Mouse (Mus musculus): ENCODE results near the gene Lin52. TPM values are rescaled to one million over a fixed set of nuclear protein-coding genes. Genes with fewer than 3 reads are reported as not detected.
A peak's percentile ranks its signal among the peaks of the same experiment; 100 is the strongest.

The Lin52 gene
- polyA plus RNA-seq, 1 experiment from 2014 or later = 36.1 TPM

DNA sequence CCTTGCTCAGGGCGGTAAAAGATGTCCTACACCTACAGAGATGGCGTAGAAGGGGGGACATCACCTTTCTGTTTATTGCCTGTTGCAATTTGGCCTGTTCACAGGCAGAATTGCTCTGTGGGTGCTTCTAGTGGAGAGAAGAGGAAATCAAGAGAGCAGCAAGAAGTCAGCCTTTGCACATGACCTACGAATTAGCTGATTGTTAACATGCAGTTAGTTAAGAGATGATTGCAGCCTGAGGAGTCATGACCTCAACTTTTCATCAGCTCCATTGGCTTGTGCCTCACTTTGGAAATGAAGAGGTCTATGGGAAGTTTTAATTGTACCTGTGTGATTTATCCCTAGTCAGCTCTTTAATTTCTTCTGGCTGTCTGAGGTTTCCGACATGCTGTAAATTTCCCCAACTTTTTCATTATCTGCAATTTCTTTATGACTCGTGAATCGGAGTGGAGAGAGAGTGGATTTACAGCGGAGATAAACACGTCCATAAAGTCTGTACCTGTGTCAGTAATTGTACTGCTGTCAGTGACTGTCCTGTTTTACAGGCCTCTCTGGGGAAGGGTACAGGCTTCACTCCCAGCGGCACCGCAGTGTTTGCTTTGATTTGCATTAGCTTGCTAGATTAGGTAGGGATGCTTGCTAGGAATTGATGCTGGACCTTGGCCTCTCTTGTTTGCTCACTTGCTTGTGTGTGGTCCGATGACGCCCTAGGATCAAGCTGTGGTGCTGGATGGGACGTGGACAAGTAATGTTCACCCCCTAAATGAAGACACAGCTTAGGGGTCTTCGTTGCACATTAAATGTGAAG, 31.8 kb downstream of the Lin52 start:
- H3K9me3 ChIP-seq = no peaks in the 10 kb centered on the region
- no peak overlapping the region for H3K4me3 ChIP-seq
- 92% methylated on average over 14 of the region's 14 CpGs for WGBS
- no peak overlapping the region for H3K4me2 ChIP-seq
- no peak overlapping the region for H3K9ac ChIP-seq
- H3K27me3 ChIP-seq = peaks cover 65% of the 10 kb centered on the region
- H3K27ac ChIP-seq = no peak overlapping the region
- H3K36me3 ChIP-seq = no peaks in the 10 kb centered on the region
- no peak for ATAC-seq (ENCODE audit: low FRiP score)
- peaks cover 9% of the 10 kb centered on the region for H3K4me1 ChIP-seq (replicated peaks)

DNA sequence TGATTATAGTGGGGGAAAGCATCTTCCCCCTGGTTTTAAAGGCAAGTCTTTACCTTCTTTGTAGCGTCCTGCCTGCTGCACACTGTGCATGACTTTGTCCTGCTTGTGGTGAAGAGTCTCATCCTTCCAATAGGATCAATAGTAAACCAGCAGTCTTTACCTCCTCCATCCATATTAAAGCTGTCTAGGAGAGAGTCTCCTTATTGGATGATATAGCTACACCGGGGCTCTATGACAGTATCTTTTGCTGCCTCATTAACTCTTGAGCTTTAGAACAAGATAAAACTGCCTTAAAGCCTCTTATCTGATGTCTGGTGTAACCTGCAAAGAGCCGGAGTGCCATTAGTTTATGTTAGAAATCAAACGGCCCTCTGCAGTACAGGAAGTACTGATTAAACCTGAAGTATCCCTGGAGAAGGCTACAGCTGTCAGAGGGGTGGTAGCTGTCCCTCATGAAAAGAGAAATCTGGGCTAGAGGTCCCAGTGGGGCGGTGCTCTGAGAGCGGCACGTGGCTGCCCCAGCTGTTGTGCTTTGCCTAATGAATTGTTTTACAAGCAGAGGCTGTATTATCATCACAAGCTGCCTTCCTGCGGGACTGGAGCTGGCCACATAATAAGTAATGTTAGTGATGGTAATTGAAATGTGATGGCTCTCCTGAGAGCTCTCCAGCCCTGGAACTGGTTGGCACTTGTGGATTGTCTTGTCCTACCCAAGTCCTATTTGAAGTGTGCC, 36.3 kb downstream of the Lin52 start:
- Histone ChIP-seq H3K4me2 (peak overlapping the region; percentile 27), H3K27ac (peak overlapping the region; percentile 69), H3K9me3 (no peaks in the 10 kb centered on the region), H3K4me1 (replicated peaks) (peaks cover 10% of the 10 kb centered on the region), H3K4me3 (no peak overlapping the region), H3K9ac (no peak overlapping the region), H3K36me3 (no peaks in the 10 kb centered on the region), H3K27me3 (peaks cover 63% of the 10 kb centered on the region)
- WGBS = 18% methylated on average over 8 of the region's 8 CpGs
- ATAC-seq (ENCODE audit: low FRiP score) = peak; percentile 87

- H3K27me3 ChIP-seq = peaks cover 21% of the 10 kb centered on the region
- 95% methylated on average over 1 of the region's 1 CpGs for WGBS
- H3K27ac ChIP-seq = no peak overlapping the region
- no peak for ATAC-seq (ENCODE audit: low FRiP score)
- H3K4me1 ChIP-seq (replicated peaks) = peaks cover 23% of the 10 kb centered on the region
- H3K4me3 ChIP-seq = no peak overlapping the region
- H3K9ac ChIP-seq = no peak overlapping the region
- no peaks in the 10 kb centered on the region for H3K9me3 ChIP-seq
- H3K36me3 ChIP-seq = no peaks in the 10 kb centered on the region
- H3K4me2 ChIP-seq = no peak overlapping the region
Observed at GRCm38 (mm10) chr12:84496795-84497194, 45.6 kb downstream of the Lin52 start.

- Histone ChIP-seq H3K9ac (no peak overlapping the region), H3K27me3 (peaks cover 14% of the 10 kb centered on the region; the same call in 1 of the 2 replicates), H3K4me2 (peak overlapping the region; percentile 11; the same call in 1 of the 2 replicates), H3K9me3 (no peaks in the 10 kb centered on the region), H3K36me3 (no peaks in the 10 kb centered on the region), H3K27ac (peak overlapping the region; percentile 77), H3K4me3 (no peak overlapping the region), H3K4me1 (replicated peaks) (peaks cover 26% of the 10 kb centered on the region)
- WGBS = 38% methylated on average over 8 of the region's 8 CpGs
- peak; percentile 71 for ATAC-seq (ENCODE audit: low FRiP score)
Observed at GRCm38 (mm10) chr12:84500528-84501263, 49.5 kb downstream of the Lin52 start.

- no peaks in the 10 kb centered on the region for H3K36me3 ChIP-seq
- H3K27ac ChIP-seq = peak overlapping the region; percentile 77
- peak; percentile 46; the same call in 1 of the 2 replicates for ATAC-seq (ENCODE audit: low FRiP score)
- H3K4me3 ChIP-seq = no peak overlapping the region
- WGBS = 55% methylated on average over 4 of the region's 4 CpGs
- H3K4me2 ChIP-seq = peak overlapping the region; percentile 11; the same call in 1 of the 2 replicates
- no peak overlapping the region for H3K9ac ChIP-seq
- H3K9me3 ChIP-seq = no peaks in the 10 kb centered on the region
- H3K27me3 ChIP-seq = peaks cover 13% of the 10 kb centered on the region; the same call in 1 of the 2 replicates
- H3K4me1 ChIP-seq (replicated peaks) = peaks cover 26% of the 10 kb centered on the region
Observed at GRCm38 (mm10) chr12:84501278-84501677, 50.1 kb downstream of the Lin52 start.

DNA sequence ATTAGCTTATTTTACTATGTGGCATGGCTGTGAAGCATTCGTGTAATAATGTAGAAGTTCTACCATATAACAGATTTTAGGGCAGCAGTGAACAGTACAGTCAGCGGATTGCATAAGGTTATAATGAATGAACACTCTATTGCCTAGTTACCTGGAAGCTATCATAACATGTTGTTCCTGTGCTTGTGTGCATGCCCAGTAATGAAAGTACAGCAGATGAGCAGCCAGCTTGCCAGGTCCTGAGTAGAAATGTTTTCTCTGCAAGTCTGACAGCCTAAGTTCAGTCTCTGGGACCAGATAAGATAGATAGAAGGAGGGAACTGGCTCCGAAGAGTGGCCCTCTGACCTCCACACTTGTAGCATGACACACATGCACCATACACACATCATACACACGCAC, 55.6 kb downstream of the Lin52 start:
- ATAC-seq (ENCODE audit: low FRiP score) = no peak
- Histone ChIP-seq H3K27me3 (peaks cover 9% of the 10 kb centered on the region; the same call in 1 of the 2 replicates), H3K4me3 (no peak overlapping the region), H3K4me1 (replicated peaks) (peaks cover 6% of the 10 kb centered on the region; the same call in 1 of the 2 replicates), H3K27ac (no peak overlapping the region), H3K36me3 (no peaks in the 10 kb centered on the region), H3K4me2 (no peak overlapping the region), H3K9me3 (no peaks in the 10 kb centered on the region), H3K9ac (no peak overlapping the region)
- WGBS = 93% methylated on average over 4 of the region's 4 CpGs

DNA sequence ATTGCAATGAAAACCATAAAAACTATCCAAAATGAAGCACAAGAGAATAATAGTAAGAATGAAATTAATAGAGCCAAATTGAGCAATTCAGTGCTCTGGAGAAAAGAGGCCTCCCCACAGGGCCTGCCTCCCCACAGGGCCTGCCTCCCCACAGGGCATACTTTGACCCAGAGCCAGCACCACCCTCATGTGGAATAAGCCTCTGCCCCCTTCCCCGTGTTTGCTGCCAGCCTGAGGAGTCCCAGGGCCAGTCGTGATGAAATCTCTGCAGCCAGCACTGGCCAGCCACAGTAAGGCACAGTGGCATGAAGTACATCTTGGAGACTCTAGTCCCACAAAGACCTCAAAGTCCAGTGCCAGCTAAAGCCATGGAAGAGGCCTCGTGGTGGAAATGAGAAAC, 60.8 kb downstream of the Lin52 start:
- no peak overlapping the region for H3K4me3 ChIP-seq
- peaks cover 4% of the 10 kb centered on the region; the same call in 1 of the 2 replicates for H3K27me3 ChIP-seq
- H3K9me3 ChIP-seq = no peaks in the 10 kb centered on the region
- H3K4me1 ChIP-seq (replicated peaks) = no peaks in the 10 kb centered on the region
- no peak for ATAC-seq (ENCODE audit: low FRiP score)
- H3K36me3 ChIP-seq = 0 out of 2 replicates have a peak, but pooled peaks cover 3% of the 10 kb centered on the region
- WGBS = 69% methylated on average over 3 of the region's 3 CpGs
- H3K27ac ChIP-seq = no peak overlapping the region
- H3K9ac ChIP-seq = no peak overlapping the region
- no peak overlapping the region for H3K4me2 ChIP-seq

DNA sequence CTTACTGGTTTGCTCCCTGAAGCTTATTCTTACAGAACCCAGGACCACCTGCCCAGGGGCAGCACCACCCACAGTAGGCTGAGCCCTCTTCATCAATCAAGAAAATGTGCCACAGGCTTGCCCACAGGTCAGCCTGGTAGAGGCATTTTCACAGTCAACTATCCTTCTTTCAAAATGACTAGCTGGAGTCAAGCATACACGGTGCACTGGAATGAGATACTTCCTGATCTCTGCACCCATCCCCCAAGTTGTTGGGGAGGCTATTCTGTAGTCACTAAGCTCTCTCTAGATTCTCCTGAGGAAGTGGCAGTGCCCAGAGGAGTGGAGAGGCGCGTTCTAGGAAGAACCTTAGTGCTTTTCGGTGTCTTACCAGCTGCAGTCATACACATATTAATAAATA, 64.3 kb downstream of the Lin52 start:
- H3K9ac ChIP-seq = no peak overlapping the region
- H3K4me1 ChIP-seq (replicated peaks) = no peaks in the 10 kb centered on the region
- no peaks in the 10 kb centered on the region for H3K9me3 ChIP-seq
- no peak overlapping the region for H3K4me2 ChIP-seq
- ATAC-seq (ENCODE audit: low FRiP score) = no peak
- peaks cover 4% of the 10 kb centered on the region; the same call in 1 of the 2 replicates for H3K27me3 ChIP-seq
- H3K36me3 ChIP-seq = 0 out of 2 replicates have a peak, but pooled peaks cover 3% of the 10 kb centered on the region
- no peak overlapping the region for H3K27ac ChIP-seq
- H3K4me3 ChIP-seq = no peak overlapping the region
- 86% methylated on average over 4 of the region's 4 CpGs for WGBS

GRCm38 (mm10) chr12:84516642-84517041, 65.4 kb downstream of the Lin52 start:
- Histone ChIP-seq H3K4me3 (no peak overlapping the region), H3K4me1 (replicated peaks) (no peaks in the 10 kb centered on the region), H3K9ac (no peak overlapping the region), H3K9me3 (no peaks in the 10 kb centered on the region), H3K4me2 (no peak overlapping the region), H3K36me3 (0 out of 2 replicates have a peak, but pooled peaks cover 3% of the 10 kb centered on the region), H3K27ac (no peak overlapping the region), H3K27me3 (peaks cover 4% of the 10 kb centered on the region; the same call in 1 of the 2 replicates)
- no peak for ATAC-seq (ENCODE audit: low FRiP score)
- 100% methylated on average over 1 of the region's 1 CpGs for WGBS

DNA sequence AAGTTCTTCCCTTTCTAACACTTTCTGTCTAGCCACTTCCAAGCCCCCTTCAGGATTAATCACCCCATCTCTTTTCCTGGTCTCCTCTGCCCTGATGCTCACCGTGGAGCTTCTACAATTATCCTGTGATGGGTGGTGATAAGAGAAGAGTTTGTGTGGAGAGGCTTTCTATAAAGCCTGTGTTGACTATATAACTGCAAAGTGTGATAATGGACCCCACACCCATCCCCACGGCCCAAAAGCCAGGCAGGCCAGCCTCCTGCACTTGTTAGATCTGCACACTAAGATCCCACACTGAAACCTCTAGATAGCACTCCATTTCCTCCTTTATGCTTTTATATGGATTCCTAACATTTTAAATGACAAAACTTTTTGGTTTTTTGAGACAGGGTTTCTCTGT, 66.8 kb downstream of the Lin52 start:
- WGBS = 87% methylated on average over 2 of the region's 2 CpGs
- no peak overlapping the region for H3K27ac ChIP-seq

DNA sequence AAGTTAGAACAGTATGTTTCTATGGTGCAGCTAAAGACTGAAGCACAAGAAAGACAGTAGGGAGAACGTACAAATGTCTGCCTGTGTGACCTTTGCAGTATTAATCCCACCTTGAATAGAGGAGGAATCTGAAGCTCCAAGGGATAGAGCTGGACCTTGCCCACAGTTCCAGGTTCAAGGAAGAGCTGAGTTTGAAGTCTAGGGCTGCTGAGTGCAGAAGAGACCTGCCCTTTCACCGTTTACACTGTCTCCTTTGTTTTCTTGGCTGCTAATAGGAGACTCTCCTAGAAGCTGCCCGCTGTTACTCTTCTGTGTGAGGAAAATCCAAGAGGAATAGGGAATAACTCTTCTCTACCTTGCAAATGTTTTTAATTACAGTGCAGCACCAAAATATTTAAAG, 72.5 kb downstream of the Lin52 start:
- Histone ChIP-seq H3K4me2 (no peak overlapping the region), H3K36me3 (no peaks in the 10 kb centered on the region), H3K4me1 (replicated peaks) (peaks cover 12% of the 10 kb centered on the region), H3K27me3 (peaks cover 60% of the 10 kb centered on the region), H3K9ac (no peak overlapping the region), H3K4me3 (no peak overlapping the region), H3K9me3 (no peaks in the 10 kb centered on the region), H3K27ac (no peak overlapping the region)
- ATAC-seq (ENCODE audit: low FRiP score) = no peak
- 64% methylated on average over 3 of the region's 3 CpGs for WGBS

More for the DNA sequence above, 66.8 kb downstream of the Lin52 start:
- no peaks in the 10 kb centered on the region for H3K9me3 ChIP-seq
- 0 out of 2 replicates have a peak, but pooled peaks cover 3% of the 10 kb centered on the region for H3K36me3 ChIP-seq
- no peak overlapping the region for H3K4me3 ChIP-seq
- no peak overlapping the region for H3K4me2 ChIP-seq
- no peak for ATAC-seq (ENCODE audit: low FRiP score)
- H3K27me3 ChIP-seq = peaks cover 8% of the 10 kb centered on the region; the same call in 1 of the 2 replicates
- no peaks in the 10 kb centered on the region for H3K4me1 ChIP-seq (replicated peaks)
- no peak overlapping the region for H3K9ac ChIP-seq

Measured in hindbrain, embryonic 13.5 days (tissue).